Mouse (Mus musculus): ENCODE measurements at regions not wholly inside any gene's neighbourhood (a gene's known extent, or its start where the extent isn't known, plus 50 kb on each side); places are given as distances from the start of the nearest gene placed in this dataset.

DNA sequence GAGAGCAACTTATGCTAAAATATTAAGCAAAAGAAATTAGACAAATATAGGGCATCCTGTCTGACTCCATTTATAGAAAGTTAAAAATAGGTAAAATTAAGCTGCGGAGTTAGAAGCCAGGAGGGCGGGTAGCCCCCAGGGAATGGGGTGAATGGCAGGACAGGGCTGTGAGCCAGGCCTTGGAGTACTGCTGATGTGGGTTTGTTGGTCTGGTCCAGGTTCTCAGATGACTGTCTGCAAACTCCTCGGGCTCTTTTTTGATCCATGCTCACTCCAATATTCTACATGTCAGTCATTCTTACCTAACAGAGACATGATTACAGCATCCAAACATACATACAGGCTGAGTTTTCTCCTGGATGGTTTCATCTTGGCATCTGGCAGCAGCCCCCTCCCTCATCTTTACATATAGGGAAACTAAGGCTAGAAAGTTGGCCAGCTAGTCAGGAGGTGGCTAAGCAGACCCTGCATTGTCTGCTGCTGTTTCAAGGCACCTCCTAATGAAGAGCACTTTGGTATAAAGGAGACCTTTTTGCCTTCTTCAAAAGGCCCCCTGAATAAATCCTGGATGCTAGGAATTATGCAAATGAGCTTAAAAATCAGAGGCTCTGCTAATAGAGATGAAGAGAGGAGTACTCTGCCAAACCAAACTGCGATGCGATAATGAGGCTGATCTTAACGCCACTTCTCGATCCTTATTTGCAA is 354.4 kb downstream of the Xylt1 start:
- DNase-seq (ENCODE audit: low spot score in 2 of 2), result no peak

DNA sequence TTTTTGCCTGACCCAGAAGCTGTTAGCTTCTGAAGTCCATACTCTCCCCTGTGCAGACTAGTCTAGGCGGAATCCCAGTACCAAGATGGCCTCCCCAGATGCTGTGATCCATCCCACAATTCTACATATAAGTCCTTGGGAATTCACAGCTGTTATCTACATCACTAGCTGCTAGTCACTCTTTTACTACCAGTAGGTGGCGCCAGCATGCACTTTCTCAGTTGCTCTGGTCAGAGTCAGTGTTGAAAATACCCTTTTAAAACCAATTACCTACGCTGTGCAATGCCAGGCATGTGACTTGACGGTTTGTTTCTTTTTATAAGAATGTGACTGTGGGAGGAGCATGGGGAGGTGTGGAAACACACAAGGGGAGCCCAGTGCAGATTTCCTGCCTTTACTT is 348.3 kb downstream of the Xylt1 start:
- no peak for DNase-seq (ENCODE audit: low spot score in 2 of 2)

Measured in urinary bladder, postnatal 36 days (tissue).